Mouse (Mus musculus) megakaryocyte, embryonic 14.5 days (primary cell): ENCODE measurements around the gene Ptpn22.

Experiments
- FLI1 ChIP-seq: IDR thresholded peaks from 2 replicates; pipeline ENCODE4 v1.6.1; 2012; ENCODE audit warnings: low read length, inconsistent platforms, mixed read lengths
- GATA1 ChIP-seq: IDR thresholded peaks from 3 replicates; pipeline ENCODE4 v1.6.1; 2012; ENCODE audit warnings: mixed read lengths, low read length, inconsistent platforms, borderline replicate concordance

GRCm38 (mm10) chr3:103852565-103853299 is 6.9 kb upstream of the Ptpn22 start:
- TF ChIP-seq GATA1 (no peak), FLI1 (no peak)
